Mouse (Mus musculus): ENCODE measurements around the gene BC067074.
"Not testable (repeated sequence)": the region's sequence is repeated elsewhere in the genome, so short reads cannot be mapped to it uniquely, and the experiment has no call there.

The BC067074 gene

GRCm38 (mm10) chr13:113292975-113293706 lies at the start of gene BC067074:
Gene BC067074, plus strand, starts transcription at chr13:113293159.
- peak; percentile 43 for DNase-seq (ENCODE audit: low read depth, low spot score)

DNA sequence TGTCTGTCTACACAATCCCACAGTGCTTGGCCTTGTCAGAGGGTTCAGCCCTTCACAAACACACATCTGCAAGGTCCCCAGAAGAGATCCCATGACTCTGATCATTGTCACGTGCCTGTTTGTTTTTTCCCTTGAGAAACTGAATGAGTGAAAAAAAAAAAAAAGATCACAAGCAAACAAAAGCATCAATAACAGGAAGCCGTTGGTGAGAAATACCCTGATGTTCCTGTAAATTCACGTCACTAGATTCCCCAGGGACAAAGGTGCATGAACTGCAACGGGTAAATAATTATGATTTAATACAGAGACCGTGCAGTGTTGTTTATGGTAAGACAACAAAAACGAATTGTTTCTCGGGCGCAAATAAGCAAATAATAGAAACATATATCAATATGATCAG lies 47.9 kb upstream of the BC067074 start:
- no peak for DNase-seq (ENCODE audit: low read depth, low spot score)

GRCm38 (mm10) chr13:113252580-113252979 lies 40.4 kb upstream of the BC067074 start:
- DNase-seq (ENCODE audit: low read depth, low spot score): not testable (repeated sequence)

GRCm38 (mm10) chr13:113256766-113257165 lies 36.2 kb upstream of the BC067074 start:
- no peak for DNase-seq (ENCODE audit: low read depth, low spot score)

- peak; percentile 31 for DNase-seq (ENCODE audit: low read depth, low spot score)
Measured at GRCm38 (mm10) chr13:113257190-113257589, 35.8 kb upstream of the BC067074 start.

- no peak for DNase-seq (ENCODE audit: low read depth, low spot score)
Measured at GRCm38 (mm10) chr13:113259237-113259636, 33.7 kb upstream of the BC067074 start.

DNA sequence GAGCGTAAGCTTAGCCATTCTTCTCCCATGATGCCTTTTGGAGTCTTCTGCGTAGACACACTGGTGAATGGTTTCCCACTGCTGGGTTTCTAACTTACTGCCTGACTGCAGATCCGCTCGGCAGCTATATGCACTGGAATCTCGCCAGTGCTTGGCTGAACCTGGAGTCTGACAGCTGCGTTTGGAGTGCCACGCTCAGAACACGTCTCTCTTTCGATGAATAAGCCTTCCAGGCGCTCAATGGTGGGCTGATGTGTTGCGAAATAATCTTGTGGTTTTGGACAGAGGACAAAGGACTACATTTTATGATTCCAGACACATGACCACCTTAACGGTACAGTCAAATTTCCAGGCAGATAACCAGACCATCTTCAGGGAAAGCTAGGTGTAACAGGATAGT lies 30.1 kb upstream of the BC067074 start:
- DNase-seq (ENCODE audit: low read depth, low spot score): no peak

- peak; percentile 49 for DNase-seq (ENCODE audit: low read depth, low spot score)
Measured at GRCm38 (mm10) chr13:113265257-113265656, 27.7 kb upstream of the BC067074 start.

DNA sequence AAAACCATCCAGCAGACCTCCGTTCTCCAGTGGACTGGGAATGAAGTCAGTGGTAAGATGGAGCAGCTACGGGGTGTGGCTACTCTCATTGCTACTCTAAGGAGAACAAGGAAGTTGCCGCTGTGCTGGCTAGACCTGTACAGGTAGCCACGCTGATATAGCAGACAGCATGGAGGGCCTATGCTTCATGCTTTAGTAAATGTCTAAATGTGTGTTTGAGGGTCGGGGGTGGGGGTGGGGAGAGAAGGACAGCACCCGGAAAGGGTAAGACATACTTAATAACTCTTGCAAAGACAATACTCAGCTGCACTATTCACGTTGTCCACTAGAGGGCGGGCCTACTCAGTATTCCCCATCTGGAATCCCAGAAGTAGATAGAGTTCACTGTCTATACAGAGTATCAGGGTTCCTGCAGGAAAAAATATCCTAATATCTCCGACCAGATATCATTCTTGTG lies 26.4 kb upstream of the BC067074 start:
- peak; percentile 79 for DNase-seq (ENCODE audit: low read depth, low spot score)

DNA sequence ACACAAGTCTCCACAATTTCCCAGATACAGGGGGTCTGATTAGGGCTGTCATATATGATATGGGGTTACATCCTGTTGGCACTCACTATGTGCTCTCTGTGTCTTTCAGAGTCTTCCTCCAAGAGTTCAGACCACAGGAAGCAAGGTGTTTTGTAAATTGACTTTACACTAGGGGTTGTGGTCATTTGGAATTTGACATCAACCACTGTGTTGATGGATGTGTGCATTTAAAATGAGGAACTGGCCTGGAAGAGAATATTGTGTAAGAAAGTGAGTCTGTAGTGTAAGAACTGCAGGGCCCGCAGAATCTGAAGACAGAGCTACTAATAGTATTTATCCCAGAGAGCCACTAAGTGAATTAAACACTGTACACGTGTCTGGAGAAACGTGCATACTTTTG lies 25.8 kb upstream of the BC067074 start:
- no peak for DNase-seq (ENCODE audit: low read depth, low spot score)

- DNase-seq (ENCODE audit: low read depth, low spot score): peak; percentile 79
Measured at GRCm38 (mm10) chr13:113269777-113270776, 22.9 kb upstream of the BC067074 start.

DNA sequence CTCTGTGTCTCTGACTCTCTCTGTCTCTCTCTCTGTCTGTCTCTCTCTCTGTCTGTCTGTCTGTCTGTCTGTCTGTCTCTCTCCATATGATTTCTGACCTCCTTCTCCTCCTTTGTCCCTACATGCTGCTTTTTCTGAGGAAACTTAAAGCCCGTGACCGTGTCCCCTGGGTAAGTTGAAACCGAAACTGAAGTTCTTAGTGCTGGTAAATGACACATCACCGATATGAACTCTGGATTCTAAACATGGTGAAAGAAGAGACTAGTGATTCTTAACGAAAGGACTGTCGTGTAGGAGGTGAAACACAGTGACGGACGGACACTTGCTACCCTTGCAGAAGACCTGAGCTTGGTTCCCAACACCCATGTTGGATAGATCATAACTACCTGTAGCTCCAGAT lies 21.8 kb upstream of the BC067074 start:
- DNase-seq (ENCODE audit: low read depth, low spot score): no peak

GRCm38 (mm10) chr13:113287141-113287540 lies 5.8 kb upstream of the BC067074 start:
- DNase-seq (ENCODE audit: low read depth, low spot score): no peak

GRCm38 (mm10) chr13:113288210-113289197 lies 4.5 kb upstream of the BC067074 start:
- peak; percentile 78 for DNase-seq (ENCODE audit: low read depth, low spot score)

- DNase-seq (ENCODE audit: low read depth, low spot score): no peak
Measured at GRCm38 (mm10) chr13:113289760-113290159, 3.2 kb upstream of the BC067074 start.

DNA sequence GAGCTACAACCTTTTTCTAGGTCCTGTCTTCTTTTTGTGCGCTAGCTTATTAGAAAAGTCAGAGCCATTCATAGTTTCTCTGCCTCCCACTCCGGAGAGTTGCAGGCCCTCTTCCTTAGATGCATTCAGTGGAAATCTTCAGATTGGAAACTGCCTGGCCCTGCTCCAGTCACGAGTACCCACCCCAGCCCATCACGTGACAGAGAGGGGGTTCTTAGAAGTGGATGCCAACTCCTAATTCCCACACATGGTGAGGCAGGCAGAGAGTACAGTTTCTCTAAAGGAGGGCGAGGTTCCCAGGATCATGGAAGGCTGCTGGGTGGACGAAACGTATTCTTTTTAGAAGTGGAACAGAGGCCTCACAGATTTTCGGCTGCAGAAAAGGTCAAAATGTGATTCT lies 958 bp upstream of the BC067074 start:
- DNase-seq (ENCODE audit: low read depth, low spot score): no peak

DNA sequence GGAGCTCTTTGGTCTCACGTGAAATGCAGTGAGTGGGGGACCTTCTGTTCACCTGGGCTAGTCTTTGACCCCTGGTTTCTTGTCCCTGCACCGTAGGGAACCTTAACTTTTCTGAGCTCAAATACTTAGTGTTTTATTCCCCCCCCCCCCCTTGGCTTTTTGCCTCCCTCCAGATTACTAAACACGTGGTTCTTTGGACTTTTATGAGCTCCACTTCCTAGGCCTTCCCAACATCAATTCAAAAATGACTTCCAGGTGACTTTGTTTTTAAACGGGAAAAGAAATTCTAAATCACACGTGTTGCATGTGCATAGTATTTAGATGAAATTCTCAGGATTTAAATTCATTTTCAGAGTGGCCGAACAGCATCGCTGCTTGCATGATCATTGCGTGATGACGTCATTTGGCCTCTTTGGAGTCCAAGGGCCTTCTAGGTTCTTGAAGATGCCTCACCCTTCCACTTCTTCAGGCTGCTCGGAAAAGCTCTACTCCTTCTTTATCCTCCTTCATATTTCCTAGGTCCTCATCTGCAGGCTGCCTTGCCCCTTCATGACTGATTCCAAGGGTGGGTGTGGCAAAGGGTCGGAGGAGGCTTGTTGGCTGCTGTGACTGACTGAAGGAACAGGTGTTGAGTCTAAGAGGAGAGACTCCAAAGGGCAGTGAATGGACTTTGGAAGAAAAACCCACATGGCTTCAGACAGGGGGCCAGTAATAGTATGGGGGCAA lies 911 bp downstream of the BC067074 start:
- DNase-seq (ENCODE audit: low read depth, low spot score): no peak

DNA sequence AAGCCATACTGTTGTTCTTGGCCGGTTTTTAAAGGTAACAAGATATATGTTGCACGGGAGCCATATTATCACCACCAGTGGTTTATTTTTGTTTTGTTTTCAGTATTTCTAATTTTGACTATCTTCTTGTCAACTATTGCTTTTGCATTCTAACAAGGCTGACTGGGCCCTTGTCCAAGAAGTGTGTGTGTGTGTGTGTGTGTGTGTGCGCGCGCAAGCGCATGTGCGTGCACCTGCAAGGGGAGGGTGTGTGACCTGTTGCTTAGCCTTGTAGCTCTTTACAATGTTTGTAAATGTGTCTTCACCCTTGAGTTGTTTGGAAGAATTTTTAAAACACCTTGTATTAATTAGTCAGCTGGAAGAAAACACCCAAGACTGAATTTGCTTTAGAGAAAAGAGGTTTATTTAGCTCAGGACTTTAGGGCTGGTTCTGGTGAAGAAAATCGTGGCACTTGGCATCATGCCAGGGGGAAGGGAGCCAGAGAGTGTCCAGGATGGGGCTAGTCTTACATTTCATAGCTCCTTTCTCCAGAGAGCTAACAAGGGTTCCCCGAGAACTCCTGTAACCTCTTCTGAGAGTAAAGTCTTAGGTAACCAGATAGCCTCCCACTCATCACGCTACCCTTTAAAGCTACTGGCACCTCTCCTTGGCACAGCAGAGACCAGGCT lies 3.0 kb downstream of the BC067074 start:
- DNase-seq (ENCODE audit: low read depth, low spot score): no peak

GRCm38 (mm10) chr13:113306581-113306980 lies 13.6 kb downstream of the BC067074 start:
- DNase-seq (ENCODE audit: low read depth, low spot score): no peak

DNA sequence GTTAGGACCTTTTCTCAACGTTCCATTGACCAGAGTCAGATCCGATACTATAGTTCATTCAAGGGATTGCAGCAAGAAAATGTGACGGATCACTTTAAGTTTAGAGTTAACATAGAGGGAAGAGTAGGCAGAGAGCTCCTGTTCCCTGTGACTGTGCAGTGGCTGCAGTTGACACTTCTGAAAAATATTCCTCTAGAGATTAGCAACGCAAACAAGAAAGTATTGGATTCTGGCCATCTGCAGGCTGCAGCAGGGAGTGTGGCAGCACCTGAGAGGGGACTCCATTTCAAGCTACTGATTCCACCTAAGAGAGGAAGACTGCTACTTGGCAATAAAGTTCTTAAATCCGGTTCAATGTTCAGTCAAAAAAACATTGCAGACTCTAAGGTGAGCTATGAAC lies 26.6 kb downstream of the BC067074 start:
- DNase-seq (ENCODE audit: low read depth, low spot score): no peak
